Mouse (Mus musculus) large intestine, adult 2 months (tissue): ENCODE measurements around the gene Prkg1. TPM values are rescaled to one million over a fixed set of nuclear protein-coding genes. Genes with fewer than 3 reads are reported as not detected.

Source experiments
- DNase-seq: peaks from one replicate; pipeline ENCODE4 v3.0.0-alpha.2; 2012; ENCODE audit warnings: low read depth, low spot score
- WGBS: fragments of 180-500 bp; shearing (Covaris S2); methylation state at CpG from one replicate; pipeline ENCODE4 v1.1.7; 2018; 5-methylcytosine and 5-hydroxymethylcytosine counted together
- polyA plus RNA-seq: library from polyadenylated mRNA; depleted of rRNA; stranded (reverse); fragments of >200 nt; gene quantifications from 2 replicates; pipeline ENCODE4 v1.2.3, GENCODE M21; 2012

Gene Prkg1
- polyA plus RNA-seq, 1 experiment, result 0.86 TPM

DNA sequence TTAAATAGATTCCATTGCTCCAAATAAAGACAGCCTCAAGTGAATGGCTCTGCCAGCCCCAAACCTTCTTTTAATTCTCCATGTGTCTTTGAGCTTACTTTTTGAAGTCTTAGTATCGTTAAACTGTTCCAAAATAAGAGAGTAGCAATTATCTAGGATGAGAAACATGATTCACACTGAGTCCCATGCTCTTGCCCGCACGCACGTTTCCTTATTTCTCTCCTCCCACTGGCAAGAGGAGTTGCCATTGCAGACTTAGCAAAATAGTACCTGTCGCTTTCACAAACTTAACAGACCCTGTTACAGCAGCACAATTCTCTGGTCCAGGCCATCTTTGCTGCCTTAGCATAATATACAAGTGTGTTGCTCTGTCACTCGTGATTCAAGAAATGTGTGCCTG is 110.8 kb downstream of the Prkg1 start:
- DNase-seq, result no peak
- WGBS, result 79% methylated on average over 6 of the region's 6 CpGs

DNA sequence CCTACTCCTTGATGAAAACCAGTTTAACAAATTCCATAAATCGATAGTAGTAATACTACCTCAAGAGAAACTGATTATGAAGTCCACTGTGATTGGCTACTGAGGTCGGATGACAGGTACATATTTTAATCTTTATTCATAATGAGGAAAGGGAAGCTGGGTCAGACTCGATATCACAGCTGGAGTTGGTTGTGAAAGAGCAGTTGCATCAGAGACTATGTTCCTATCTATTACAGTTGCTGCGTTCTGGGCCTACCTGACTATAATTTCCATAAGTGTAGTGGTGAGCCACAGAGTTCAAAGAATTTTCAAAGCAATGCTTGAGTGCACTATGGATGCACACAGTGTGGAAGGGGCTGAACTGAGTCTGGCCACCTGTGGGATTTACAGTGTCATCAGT is 114.4 kb downstream of the Prkg1 start:
- 82% methylated on average over 4 of the region's 4 CpGs for WGBS
- DNase-seq, result no peak

DNA sequence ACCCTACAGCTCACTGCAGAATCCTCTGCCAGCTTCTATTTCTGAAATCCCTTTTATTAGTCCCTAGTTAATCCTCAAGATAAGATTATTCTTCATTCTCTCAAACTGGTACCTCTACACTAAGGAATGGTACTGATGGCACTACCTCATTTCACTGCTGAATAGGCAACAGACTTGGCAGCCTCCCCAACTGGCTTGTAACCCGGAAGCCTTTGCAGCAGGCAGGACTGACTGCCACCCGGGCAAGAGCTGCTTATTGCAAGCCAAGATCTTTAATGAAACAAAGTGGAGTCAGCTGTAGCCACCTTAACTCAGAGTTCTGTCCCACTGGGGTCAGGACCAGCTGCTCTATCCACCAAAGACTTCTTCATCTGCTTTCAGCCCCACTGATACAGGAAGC is 117.3 kb downstream of the Prkg1 start:
- no peak for DNase-seq

GRCm38 (mm10) chr19:31630899-31631869 is 133.6 kb downstream of the Prkg1 start:
- no peak for DNase-seq

More for the DNA sequence above, 117.3 kb downstream of the Prkg1 start:
- WGBS, result 45% methylated on average over 2 of the region's 2 CpGs

GRCm38 (mm10) chr19:31621716-31622115 is 143.1 kb downstream of the Prkg1 start:
- no peak for DNase-seq
- 96% methylated on average over 1 of the region's 1 CpGs for WGBS

More at GRCm38 (mm10) chr19:31630899-31631869, 133.6 kb downstream of the Prkg1 start:
- WGBS, result 82% methylated on average over 8 of the region's 8 CpGs

GRCm38 (mm10) chr19:31616830-31617229 is 148.0 kb downstream of the Prkg1 start:
- 75% methylated on average over 4 of the region's 4 CpGs for WGBS
- DNase-seq, result no peak

- WGBS, result 66% methylated on average over 4 of the region's 4 CpGs
These were observed 148.7 kb downstream of the Prkg1 start for GRCm38 (mm10) chr19:31616159-31616558.

DNA sequence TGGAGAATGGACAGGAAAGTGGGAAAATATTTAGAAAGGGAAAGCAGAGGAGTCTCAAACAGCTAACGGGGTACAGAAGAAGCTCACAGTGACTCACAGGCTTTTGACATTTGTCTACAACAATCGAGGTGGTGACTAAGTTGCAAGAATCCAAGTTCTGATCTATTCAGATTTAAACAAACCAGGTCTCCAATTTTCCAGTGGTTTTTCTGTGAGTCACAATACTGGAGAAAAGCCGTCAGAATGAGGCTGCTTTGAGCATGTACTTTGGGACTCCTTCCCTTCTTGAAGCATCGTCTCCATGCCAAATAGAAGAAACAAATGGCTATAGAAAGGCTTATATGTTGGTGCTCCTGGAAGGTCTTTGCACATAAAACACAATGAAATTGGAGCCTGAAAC is 151.7 kb downstream of the Prkg1 start:
- DNase-seq, result no peak
- 73% methylated on average over 4 of the region's 4 CpGs for WGBS

More at GRCm38 (mm10) chr19:31616159-31616558, 148.7 kb downstream of the Prkg1 start:
- DNase-seq, result no peak

- no peak for DNase-seq
- 87% methylated on average over 8 of the region's 8 CpGs for WGBS
These were observed 162.3 kb downstream of the Prkg1 start for GRCm38 (mm10) chr19:31602578-31602977.

DNA sequence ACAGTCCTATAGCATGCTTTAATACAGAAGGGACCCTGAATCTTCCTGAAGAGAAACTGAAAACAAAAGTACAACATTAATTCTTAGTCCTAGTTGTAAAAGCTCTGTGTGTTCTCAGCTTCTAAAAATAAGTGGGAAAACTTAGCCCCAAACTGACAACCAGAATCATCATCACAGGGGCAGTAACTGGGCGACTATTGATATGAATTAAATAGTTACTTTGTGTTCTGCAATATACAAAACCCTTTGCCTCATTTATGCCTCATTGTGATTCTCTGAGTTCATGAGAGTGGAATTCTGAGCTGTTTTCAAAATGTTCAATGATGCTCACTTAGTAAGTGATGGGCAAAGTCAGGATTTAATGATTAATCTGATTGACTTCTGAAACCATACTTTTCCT is 170.8 kb downstream of the Prkg1 start:
- 58% methylated on average over 1 of the region's 1 CpGs for WGBS

DNA sequence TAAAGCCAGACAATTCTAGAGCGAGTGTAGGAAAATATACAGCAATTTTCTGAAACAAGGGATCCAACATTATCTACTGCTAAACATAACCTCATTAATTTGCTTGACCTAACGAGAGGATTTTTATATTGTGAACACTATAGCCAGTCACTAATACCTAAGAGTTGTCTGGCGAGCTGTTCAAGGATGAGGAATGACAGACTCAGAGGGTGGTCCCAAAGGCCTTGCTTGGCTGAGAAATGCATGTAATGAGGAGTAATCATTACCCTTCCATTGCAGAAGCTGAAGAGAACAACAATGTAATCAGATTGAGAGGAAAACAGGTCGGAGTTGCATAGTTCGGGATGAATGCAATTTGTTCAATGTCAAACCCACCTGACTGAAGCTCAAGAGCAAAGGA is 174.1 kb downstream of the Prkg1 start:
- WGBS, result 85% methylated on average over 5 of the region's 5 CpGs
- no peak for DNase-seq

More for the DNA sequence above, 170.8 kb downstream of the Prkg1 start:
- DNase-seq, result no peak

DNA sequence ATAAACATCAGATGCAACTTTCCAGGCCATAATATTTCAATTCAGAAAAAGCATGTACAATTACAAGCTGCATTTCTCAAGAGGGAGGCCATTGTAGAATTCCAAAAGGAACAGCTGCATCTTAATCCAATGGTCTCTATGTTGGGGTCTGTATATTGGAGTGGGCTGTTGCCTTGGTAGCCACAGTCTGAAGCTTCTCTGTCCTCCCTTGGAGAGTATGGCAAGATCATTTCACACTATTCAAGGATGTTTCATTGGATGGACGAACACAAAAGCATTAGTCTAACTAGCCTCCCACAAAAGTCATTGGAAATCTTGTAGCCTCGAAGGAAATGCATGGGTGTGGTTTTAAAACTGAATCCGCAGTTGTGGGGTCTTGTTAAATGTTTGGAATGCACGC is 187.7 kb downstream of the Prkg1 start:
- DNase-seq, result no peak
- 69% methylated on average over 4 of the region's 4 CpGs for WGBS

GRCm38 (mm10) chr19:31564329-31564728 is 200.5 kb downstream of the Prkg1 start:
- DNase-seq, result no peak
- WGBS, result 85% methylated on average over 4 of the region's 4 CpGs

GRCm38 (mm10) chr19:31546063-31546462 is 218.8 kb downstream of the Prkg1 start:
- 63% methylated on average over 5 of the region's 5 CpGs for WGBS
- DNase-seq, result no peak

DNA sequence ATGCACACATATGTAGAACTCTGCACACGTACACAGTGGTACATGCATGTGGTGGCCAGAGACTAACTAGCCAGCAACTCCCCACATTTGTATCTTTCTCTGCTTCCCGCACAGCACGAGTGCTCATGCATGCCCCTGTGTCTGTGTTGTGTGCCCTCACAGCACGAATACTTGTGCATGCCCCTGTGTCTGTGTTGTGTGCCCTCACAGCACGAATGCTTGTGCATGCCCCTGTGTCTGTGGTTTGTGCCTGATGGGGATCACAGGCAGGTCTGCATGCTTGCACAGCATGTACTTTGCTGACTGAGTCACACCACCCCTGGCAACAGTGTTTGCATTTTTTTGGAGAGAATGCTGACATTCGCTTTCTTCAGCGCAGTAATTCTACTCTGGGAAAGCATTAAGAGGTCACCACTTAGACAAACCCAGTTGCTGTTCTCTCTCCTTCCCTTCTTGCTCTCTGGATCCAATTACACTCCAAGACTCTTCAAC is 233.5 kb downstream of the Prkg1 start:
- no peak for DNase-seq
- 36% methylated on average over 7 of the region's 7 CpGs for WGBS

- DNase-seq, result no peak
- WGBS, result 25% methylated on average over 5 of the region's 5 CpGs
These were observed 234.2 kb downstream of the Prkg1 start for GRCm38 (mm10) chr19:31530616-31531015.

- DNase-seq, result no peak
- 14% methylated on average over 4 of the region's 4 CpGs for WGBS
These were observed 234.9 kb downstream of the Prkg1 start for GRCm38 (mm10) chr19:31529890-31530289.

DNA sequence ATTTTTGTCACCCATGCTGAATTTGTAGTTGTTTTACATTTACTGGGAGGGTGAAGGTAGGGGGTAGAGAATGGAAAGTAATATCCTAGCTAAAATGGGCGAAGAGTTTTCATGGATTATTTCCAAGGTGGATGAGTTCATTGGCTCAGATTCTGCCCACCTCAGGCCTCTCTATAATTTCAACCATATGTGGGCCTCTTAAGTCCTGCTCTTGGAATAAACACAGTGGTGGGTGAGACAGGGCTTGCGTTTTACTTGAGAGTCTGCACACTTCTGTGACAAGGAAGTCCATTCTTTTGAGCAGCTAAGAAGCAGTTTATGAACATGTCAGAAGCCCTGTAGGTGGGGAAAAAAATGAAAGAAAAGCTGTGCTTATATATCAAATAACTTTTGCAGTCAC is 250.3 kb downstream of the Prkg1 start:
- DNase-seq, result no peak
- 84% methylated on average over 2 of the region's 2 CpGs for WGBS

DNA sequence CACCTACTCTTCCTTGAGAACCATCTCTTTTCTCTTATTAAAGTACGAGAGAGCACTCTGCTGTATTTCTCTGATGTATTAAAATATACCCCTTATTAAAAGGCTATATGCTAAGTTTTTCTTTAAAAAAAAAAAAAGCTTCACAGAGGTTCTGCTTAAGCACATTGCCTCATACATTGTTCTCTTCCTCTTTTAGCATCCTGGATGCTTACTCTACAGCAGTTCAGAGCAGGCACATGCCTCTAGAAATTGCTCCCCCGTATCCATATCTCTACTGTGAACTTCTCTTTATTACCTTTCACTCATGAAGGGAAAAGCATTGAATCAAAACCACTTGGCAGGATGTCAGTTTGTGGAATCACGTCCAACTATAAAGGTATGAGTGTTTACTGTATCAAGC is 257.0 kb downstream of the Prkg1 start:
- WGBS, result 60% methylated on average over 3 of the region's 3 CpGs
- DNase-seq, result no peak

DNA sequence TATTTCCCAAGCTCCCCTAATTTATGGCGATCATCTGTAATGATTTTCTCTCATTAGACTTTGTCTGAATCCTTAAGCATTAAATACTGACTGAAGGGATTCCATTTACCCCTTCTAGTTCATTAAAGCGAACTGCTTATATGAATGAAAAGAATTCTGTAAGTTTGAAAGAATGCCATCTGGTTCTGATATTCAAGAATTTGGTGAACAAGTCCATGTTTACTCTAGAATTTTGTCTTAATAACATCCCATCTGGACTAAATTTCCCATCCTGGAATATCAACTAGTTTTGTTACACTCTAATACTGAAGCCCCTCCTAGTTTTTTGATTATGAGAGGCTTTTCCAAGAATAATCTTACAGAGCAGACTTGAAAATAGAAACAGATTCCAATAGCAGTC is 258.5 kb downstream of the Prkg1 start:
- 92% methylated on average over 2 of the region's 2 CpGs for WGBS
- DNase-seq, result no peak

DNA sequence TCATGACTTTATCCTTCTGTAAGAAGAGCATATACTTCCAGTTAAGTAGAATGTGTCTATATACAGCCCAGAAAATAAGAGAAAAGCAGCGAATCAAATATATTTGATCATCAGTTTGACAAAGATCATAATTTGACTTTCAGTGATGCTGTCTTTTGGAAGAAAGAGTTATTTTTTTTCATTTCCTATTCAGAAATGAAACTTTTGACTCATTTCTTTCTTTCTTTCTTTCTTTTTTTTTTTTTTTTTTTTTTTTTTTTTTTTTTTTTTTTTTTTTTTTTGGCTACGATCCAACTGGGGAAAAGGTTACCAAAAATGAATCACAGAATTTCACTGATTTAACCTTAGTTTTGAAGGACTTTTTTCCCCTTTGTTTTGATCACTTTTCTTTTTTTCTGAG is 259.8 kb downstream of the Prkg1 start:
- WGBS, result 91% methylated on average over 2 of the region's 2 CpGs
- no peak for DNase-seq
